Mouse (Mus musculus): ENCODE data around the gene Ncoa5. TPM values are rescaled to one million over a fixed set of nuclear protein-coding genes. Genes with fewer than 3 reads are reported as not detected.

The Ncoa5 gene
- total and polyA plus RNA-seq, 2 experiments from 2014 or later, result 65.5 to 74.5 TPM

GRCm38 (mm10) chr2:165027163-165027562 lies 7.5 kb downstream of the Ncoa5 start:
- ATAC-seq (ENCODE audit: low FRiP score) (no peak), DNase-seq (ENCODE audit: low spot score) (no peak)
- no peak overlapping the region for H3K4me3 ChIP-seq (ENCODE audit: low read depth, low read length)
- H3K27ac ChIP-seq (ENCODE audit: low read depth, low read length), result no peak overlapping the region
- H3K4me2 ChIP-seq (ENCODE audit: low read depth, low read length, poor library complexity, severe bottlenecking), result no peak overlapping the region
- no peaks in the 10 kb centered on the region for H3K9me3 ChIP-seq (ENCODE audit: low read length)
- WGBS, result 83% methylated on average over 1 of the region's 1 CpGs
- no peak overlapping the region for H3K9ac ChIP-seq (replicated peaks; ENCODE audit: low read length, poor library complexity, severe bottlenecking)
- peaks cover 7% of the 10 kb centered on the region for H3K36me3 ChIP-seq (ENCODE audit: insufficient read depth, low read length)
- no peaks in the 10 kb centered on the region for H3K27me3 ChIP-seq (ENCODE audit: insufficient read depth, low read length)
- H3K4me1 ChIP-seq (ENCODE audit: insufficient read depth, low read length), result no peaks in the 10 kb centered on the region
- TF ChIP-seq CTCF (IDR thresholded peaks at IDR 0.05), result no peak

GRCm38 (mm10) chr2:165020490-165020889 lies 14.2 kb downstream of the Ncoa5 start:
- no peak for DNase-seq (ENCODE audit: low spot score)
- no peak overlapping the region for H3K27ac ChIP-seq (ENCODE audit: low read depth, low read length)
- ATAC-seq (ENCODE audit: low FRiP score), result no peak
- H3K9ac ChIP-seq (replicated peaks; ENCODE audit: low read length, poor library complexity, severe bottlenecking), result no peak overlapping the region
- H3K27me3 ChIP-seq (ENCODE audit: insufficient read depth, low read length), result no peaks in the 10 kb centered on the region
- H3K4me3 ChIP-seq (ENCODE audit: low read depth, low read length), result no peak overlapping the region
- no peak for TF ChIP-seq CTCF (IDR thresholded peaks at IDR 0.05)
- no peaks in the 10 kb centered on the region for H3K4me1 ChIP-seq (ENCODE audit: insufficient read depth, low read length)
- peaks cover 11% of the 10 kb centered on the region for H3K36me3 ChIP-seq (ENCODE audit: insufficient read depth, low read length)
- WGBS, result 50% methylated on average over 3 of the region's 3 CpGs
- no peaks in the 10 kb centered on the region for H3K9me3 ChIP-seq (ENCODE audit: low read length)
- H3K4me2 ChIP-seq (ENCODE audit: low read depth, low read length, poor library complexity, severe bottlenecking), result no peak overlapping the region

- ATAC-seq (ENCODE audit: low FRiP score), result no peak
- Histone ChIP-seq H3K9ac (replicated peaks; ENCODE audit: low read length, poor library complexity, severe bottlenecking) (no peak overlapping the region), H3K36me3 (ENCODE audit: insufficient read depth, low read length) (peaks cover 18% of the 10 kb centered on the region), H3K9me3 (ENCODE audit: low read length) (no peaks in the 10 kb centered on the region), H3K4me2 (ENCODE audit: low read depth, low read length, poor library complexity, severe bottlenecking) (no peak overlapping the region), H3K4me3 (ENCODE audit: low read depth, low read length) (no peak overlapping the region), H3K27ac (ENCODE audit: low read depth, low read length) (no peak overlapping the region), H3K4me1 (ENCODE audit: insufficient read depth, low read length) (no peaks in the 10 kb centered on the region), H3K27me3 (ENCODE audit: insufficient read depth, low read length) (no peaks in the 10 kb centered on the region)
- DNase-seq (ENCODE audit: low spot score), result no peak
- TF ChIP-seq CTCF (IDR thresholded peaks at IDR 0.05), result no peak
- 95% methylated on average over 5 of the region's 5 CpGs for WGBS
Measured at GRCm38 (mm10) chr2:165014935-165015334, 19.7 kb downstream of the Ncoa5 start.

GRCm38 (mm10) chr2:165010351-165010750 lies 24.3 kb downstream of the Ncoa5 start:
- WGBS, result 95% methylated on average over 10 of the region's 10 CpGs
- Histone ChIP-seq H3K9me3 (ENCODE audit: low read length) (no peaks in the 10 kb centered on the region), H3K4me2 (ENCODE audit: low read depth, low read length, poor library complexity, severe bottlenecking) (no peak overlapping the region), H3K9ac (replicated peaks; ENCODE audit: low read length, poor library complexity, severe bottlenecking) (no peak overlapping the region), H3K36me3 (ENCODE audit: insufficient read depth, low read length) (peaks cover 51% of the 10 kb centered on the region), H3K4me3 (ENCODE audit: low read depth, low read length) (no peak overlapping the region), H3K4me1 (ENCODE audit: insufficient read depth, low read length) (no peaks in the 10 kb centered on the region), H3K27me3 (ENCODE audit: insufficient read depth, low read length) (no peaks in the 10 kb centered on the region), H3K27ac (ENCODE audit: low read depth, low read length) (no peak overlapping the region)
- ATAC-seq (ENCODE audit: low FRiP score), result no peak
- DNase-seq (ENCODE audit: low spot score), result no peak
- no peak for TF ChIP-seq CTCF (IDR thresholded peaks at IDR 0.05)

- Histone ChIP-seq H3K4me1 (ENCODE audit: insufficient read depth, low read length) (no peaks in the 10 kb centered on the region), H3K4me3 (ENCODE audit: low read depth, low read length) (no peak overlapping the region), H3K9ac (replicated peaks; ENCODE audit: low read length, poor library complexity, severe bottlenecking) (no peak overlapping the region), H3K27ac (ENCODE audit: low read depth, low read length) (no peak overlapping the region), H3K9me3 (ENCODE audit: low read length) (no peaks in the 10 kb centered on the region), H3K4me2 (ENCODE audit: low read depth, low read length, poor library complexity, severe bottlenecking) (no peak overlapping the region), H3K27me3 (ENCODE audit: insufficient read depth, low read length) (no peaks in the 10 kb centered on the region), H3K36me3 (ENCODE audit: insufficient read depth, low read length) (peaks cover 57% of the 10 kb centered on the region)
- ATAC-seq (ENCODE audit: low FRiP score) (no peak), DNase-seq (ENCODE audit: low spot score) (no peak)
- TF ChIP-seq CTCF (IDR thresholded peaks at IDR 0.05), result no peak
- WGBS, result 87% methylated on average over 2 of the region's 2 CpGs
Measured at GRCm38 (mm10) chr2:165009581-165009980, 25.1 kb downstream of the Ncoa5 start.

GRCm38 (mm10) chr2:165009161-165009560 lies 25.5 kb downstream of the Ncoa5 start:
- H3K4me2 ChIP-seq (ENCODE audit: low read depth, low read length, poor library complexity, severe bottlenecking), result no peak overlapping the region
- no peaks in the 10 kb centered on the region for H3K27me3 ChIP-seq (ENCODE audit: insufficient read depth, low read length)
- no peak for TF ChIP-seq CTCF (IDR thresholded peaks at IDR 0.05)
- ATAC-seq (ENCODE audit: low FRiP score) (no peak), DNase-seq (ENCODE audit: low spot score) (no peak)
- peaks cover 61% of the 10 kb centered on the region for H3K36me3 ChIP-seq (ENCODE audit: insufficient read depth, low read length)
- H3K4me1 ChIP-seq (ENCODE audit: insufficient read depth, low read length), result no peaks in the 10 kb centered on the region
- H3K4me3 ChIP-seq (ENCODE audit: low read depth, low read length), result no peak overlapping the region
- no peak overlapping the region for H3K27ac ChIP-seq (ENCODE audit: low read depth, low read length)
- no peak overlapping the region for H3K9ac ChIP-seq (replicated peaks; ENCODE audit: low read length, poor library complexity, severe bottlenecking)
- 97% methylated on average over 14 of the region's 14 CpGs for WGBS
- no peaks in the 10 kb centered on the region for H3K9me3 ChIP-seq (ENCODE audit: low read length)
